Mouse (Mus musculus) liver, adult 2 months (tissue): ENCODE measurements around the gene Aplnr.

Experiments used
- CTCF ChIP-seq: fragments of 200-500 bp; IDR thresholded peaks from 2 replicates; pipeline ENCODE4 v1.5.1; 2011; ENCODE audit warnings: low read depth, low read length, control low read depth
- POLR2A ChIP-seq: fragments of 200-500 bp; IDR thresholded peaks from 2 replicates; pipeline ENCODE4 v1.6.1; 2011; ENCODE audit warnings: low read length, control low read depth; ENCODE audit not compliant: insufficient read depth; ENCODE audit errors: extremely low read depth

- TF ChIP-seq POLR2A (no peak), CTCF (no peak)
Measured at GRCm38 (mm10) chr2:85105426-85106013, 30.5 kb upstream of the Aplnr start.
